Mouse (Mus musculus) embryonic facial prominence, embryonic 15.5 days (tissue): ENCODE measurements at regions not wholly inside any gene's neighbourhood (a gene's known extent, or its start where the extent isn't known, plus 50 kb on each side); places are given as distances from the start of the nearest gene placed in this dataset.

Experiments
- ATAC-seq: fragments of 200-750 bp; cut with Nextera tagmentation; 2 replicates; pipeline ENCODE4 v1.8.0; 2017; ENCODE audit warnings: low read depth, moderate TSS enrichment; ENCODE audit not compliant: insufficient number of reproducible peaks, low FRiP score, low TSS enrichment
- H3K27ac ChIP-seq: fragments of 300-500 bp; sonication (generic); replicated peaks from 2 replicates; pipeline ENCODE4 v1.5.1; 2015; ENCODE audit warnings: mild to moderate bottlenecking, inconsistent platforms
- H3K27me3 ChIP-seq: fragments of 300-500 bp; sonication (generic); 2 replicates; pipeline ENCODE4 v1.6.1; 2015; ENCODE audit warnings: inconsistent platforms
- H3K36me3 ChIP-seq: fragments of 300-500 bp; sonication (generic); 2 replicates; pipeline ENCODE4 v1.6.1; 2015; ENCODE audit warnings: mild to moderate bottlenecking, inconsistent platforms
- H3K4me1 ChIP-seq: fragments of 300-500 bp; sonication (generic); 2 replicates; pipeline ENCODE4 v1.6.1; 2015; ENCODE audit warnings: inconsistent platforms
- H3K4me2 ChIP-seq: fragments of 300-500 bp; sonication (generic); replicated peaks from 2 replicates; pipeline ENCODE4 v1.6.1; 2015; ENCODE audit warnings: mild to moderate bottlenecking, inconsistent platforms
- H3K4me3 ChIP-seq: fragments of 300-500 bp; sonication (generic); replicated peaks from 2 replicates; pipeline ENCODE4 v1.5.1; 2015; ENCODE audit warnings: mild to moderate bottlenecking, inconsistent platforms
- H3K9ac ChIP-seq: fragments of 300-500 bp; sonication (generic); 2 replicates; pipeline ENCODE4 v1.6.1; 2015; ENCODE audit warnings: inconsistent platforms
- H3K9me3 ChIP-seq: fragments of 300-500 bp; sonication (generic); replicated peaks from 2 replicates; pipeline ENCODE4 v1.6.1; 2016; ENCODE audit warnings: inconsistent platforms
- WGBS: fragments of 180-500 bp; shearing (Covaris S2); methylation state at CpG from one replicate; pipeline ENCODE4 v1.1.7; 2015; 5-methylcytosine and 5-hydroxymethylcytosine counted together

GRCm38 (mm10) chr13:71481205-71481604 lies 482.3 kb downstream of the Irx1 start:
- H3K27ac ChIP-seq: no peak overlapping the region
- H3K4me2 ChIP-seq: no peak overlapping the region
- ATAC-seq: no peak
- no peaks in the 10 kb centered on the region for H3K36me3 ChIP-seq
- no peaks in the 10 kb centered on the region for H3K9me3 ChIP-seq
- H3K27me3 ChIP-seq: no peaks in the 10 kb centered on the region
- no peak overlapping the region for H3K4me3 ChIP-seq
- no peak overlapping the region for H3K9ac ChIP-seq
- H3K4me1 ChIP-seq: no peaks in the 10 kb centered on the region

- H3K9me3 ChIP-seq: no peaks in the 10 kb centered on the region
- no peak overlapping the region for H3K4me2 ChIP-seq
- no peak for ATAC-seq
- no peak overlapping the region for H3K4me3 ChIP-seq
- H3K9ac ChIP-seq: no peak overlapping the region
- H3K4me1 ChIP-seq: peaks cover 9% of the 10 kb centered on the region
- H3K36me3 ChIP-seq: no peaks in the 10 kb centered on the region
- peaks cover 5% of the 10 kb centered on the region for H3K27me3 ChIP-seq
- H3K27ac ChIP-seq: no peak overlapping the region
- 58% methylated on average over 3 of the region's 3 CpGs for WGBS
Measured at GRCm38 (mm10) chr13:71461552-71461951, 502.0 kb downstream of the Irx1 start.

- 95% methylated on average over 2 of the region's 2 CpGs for WGBS
- H3K4me2 ChIP-seq: no peak overlapping the region
- no peaks in the 10 kb centered on the region for H3K9me3 ChIP-seq
- H3K36me3 ChIP-seq: no peaks in the 10 kb centered on the region
- no peak overlapping the region for H3K4me3 ChIP-seq
- no peak for ATAC-seq
- peaks cover 9% of the 10 kb centered on the region for H3K4me1 ChIP-seq
- H3K9ac ChIP-seq: no peak overlapping the region
- H3K27ac ChIP-seq: no peak overlapping the region
- peaks cover 15% of the 10 kb centered on the region for H3K27me3 ChIP-seq
Measured at GRCm38 (mm10) chr13:71460607-71461006, 502.9 kb downstream of the Irx1 start.

GRCm38 (mm10) chr13:71460097-71460496 lies 503.4 kb downstream of the Irx1 start:
- no peak overlapping the region for H3K27ac ChIP-seq
- H3K9ac ChIP-seq: no peak overlapping the region
- H3K4me2 ChIP-seq: no peak overlapping the region
- WGBS: 47% methylated on average over 9 of the region's 9 CpGs
- no peak for ATAC-seq
- H3K36me3 ChIP-seq: no peaks in the 10 kb centered on the region
- H3K27me3 ChIP-seq: peaks cover 19% of the 10 kb centered on the region
- no peaks in the 10 kb centered on the region for H3K9me3 ChIP-seq
- peaks cover 9% of the 10 kb centered on the region for H3K4me1 ChIP-seq
- no peak overlapping the region for H3K4me3 ChIP-seq

- Histone ChIP-seq H3K36me3 (no peaks in the 10 kb centered on the region), H3K9me3 (no peaks in the 10 kb centered on the region), H3K27me3 (peaks cover 19% of the 10 kb centered on the region), H3K4me1 (peaks cover 9% of the 10 kb centered on the region), H3K27ac (0 out of 2 replicates have a peak overlapping the region, but pooled peaks have one; percentile 31), H3K9ac (no peak overlapping the region), H3K4me2 (peak overlapping the region; percentile 46), H3K4me3 (peak overlapping the region; percentile 27; the same call in 1 of the 2 replicates)
- ATAC-seq: no peak
- 19% methylated on average over 11 of the region's 11 CpGs for WGBS
Measured at GRCm38 (mm10) chr13:71459022-71459536, 504.4 kb downstream of the Irx1 start.

- peaks cover 23% of the 10 kb centered on the region for H3K27me3 ChIP-seq
- 2% methylated on average over 25 of the region's 25 CpGs for WGBS
- peak; percentile 79; the same call in 1 of the 2 replicates for ATAC-seq
- peaks cover 9% of the 10 kb centered on the region for H3K4me1 ChIP-seq
- H3K9ac ChIP-seq: no peak overlapping the region
- H3K9me3 ChIP-seq: no peaks in the 10 kb centered on the region
- peak overlapping the region; percentile 46 for H3K4me2 ChIP-seq
- H3K4me3 ChIP-seq: peak overlapping the region; percentile 27
- H3K27ac ChIP-seq: 0 out of 2 replicates have a peak overlapping the region, but pooled peaks have one; percentile 31
- no peaks in the 10 kb centered on the region for H3K36me3 ChIP-seq
Measured at GRCm38 (mm10) chr13:71458061-71458935, 505.2 kb downstream of the Irx1 start.

GRCm38 (mm10) chr13:71457550-71457949 lies 506.0 kb downstream of the Irx1 start:
- no peaks in the 10 kb centered on the region for H3K36me3 ChIP-seq
- H3K4me1 ChIP-seq: peaks cover 9% of the 10 kb centered on the region
- no peak overlapping the region for H3K27ac ChIP-seq
- H3K9me3 ChIP-seq: no peaks in the 10 kb centered on the region
- no peak overlapping the region for H3K9ac ChIP-seq
- 66% methylated on average over 3 of the region's 3 CpGs for WGBS
- no peak for ATAC-seq
- H3K27me3 ChIP-seq: peaks cover 23% of the 10 kb centered on the region
- no peak overlapping the region for H3K4me2 ChIP-seq
- H3K4me3 ChIP-seq: no peak overlapping the region

- no peak for ATAC-seq
- no peaks in the 10 kb centered on the region for H3K36me3 ChIP-seq
- peaks cover 19% of the 10 kb centered on the region for H3K27me3 ChIP-seq
- H3K4me2 ChIP-seq: no peak overlapping the region
- H3K4me3 ChIP-seq: no peak overlapping the region
- no peak overlapping the region for H3K27ac ChIP-seq
- no peaks in the 10 kb centered on the region for H3K9me3 ChIP-seq
- H3K4me1 ChIP-seq: no peaks in the 10 kb centered on the region
- no peak overlapping the region for H3K9ac ChIP-seq
- 81% methylated on average over 5 of the region's 5 CpGs for WGBS
Measured at GRCm38 (mm10) chr13:71452258-71452657, 511.3 kb downstream of the Irx1 start.

- Histone ChIP-seq H3K9me3 (no peaks in the 10 kb centered on the region), H3K4me3 (no peak overlapping the region), H3K9ac (no peak overlapping the region), H3K4me2 (no peak overlapping the region), H3K36me3 (no peaks in the 10 kb centered on the region), H3K27ac (no peak overlapping the region), H3K4me1 (no peaks in the 10 kb centered on the region), H3K27me3 (no peaks in the 10 kb centered on the region)
- 26% methylated on average over 2 of the region's 2 CpGs for WGBS
- no peak for ATAC-seq
Measured at GRCm38 (mm10) chr13:71437601-71438099, 525.9 kb downstream of the Irx1 start.

GRCm38 (mm10) chr13:71403654-71404560 lies 559.6 kb downstream of the Irx1 start:
- H3K36me3 ChIP-seq: no peaks in the 10 kb centered on the region
- 23% methylated on average over 21 of the region's 21 CpGs for WGBS
- peaks cover 11% of the 10 kb centered on the region for H3K4me1 ChIP-seq
- H3K4me2 ChIP-seq: 0 out of 2 replicates have a peak overlapping the region, but pooled peaks have one; percentile 19
- 0 out of 2 replicates have a peak overlapping the region, but pooled peaks have one; percentile 18 for H3K27ac ChIP-seq
- H3K27me3 ChIP-seq: no peaks in the 10 kb centered on the region
- no peaks in the 10 kb centered on the region for H3K9me3 ChIP-seq
- H3K4me3 ChIP-seq: no peak overlapping the region
- no peak overlapping the region for H3K9ac ChIP-seq
- peak; percentile 60; the same call in 1 of the 2 replicates for ATAC-seq
